Mouse (Mus musculus) lung, adult 2 months (tissue): ENCODE results near the gene Slc6a19. TPM values are rescaled to one million over a fixed set of nuclear protein-coding genes. Genes with fewer than 3 reads are reported as not detected.

Experiments used
- DNase-seq: peaks from one replicate; pipeline ENCODE4 v3.0.0; 2022
- H3K4me1 ChIP-seq: fragments of 200-500 bp; 2 replicates; pipeline ENCODE4 v1.6.1; 2011; ENCODE audit warnings: low read length; ENCODE audit not compliant: control insufficient read depth, insufficient read depth
- H3K4me3 ChIP-seq: fragments of 200-500 bp; replicated peaks from 2 replicates; pipeline ENCODE3; 2011; ENCODE audit warnings: low read depth, mild to moderate bottlenecking, control low read depth, low read length; ENCODE audit errors: extremely low read depth
- CTCF ChIP-seq: fragments of 200-500 bp; IDR thresholded peaks from 2 replicates; pipeline ENCODE4 v1.5.1; 2011; ENCODE audit warnings: mild to moderate bottlenecking, low read length, control low read depth; ENCODE audit not compliant: insufficient read depth
- POLR2A ChIP-seq: fragments of 200-500 bp; IDR thresholded peaks from 2 replicates; pipeline ENCODE4 v1.6.1; 2011; ENCODE audit warnings: low read depth, mild to moderate bottlenecking, control low read depth, low read length, borderline replicate concordance; ENCODE audit errors: extremely low read depth
- WGBS: fragments of 180-500 bp; shearing (Covaris S2); methylation state at CpG from one replicate; pipeline ENCODE4 v1.1.7; 2018; 5-methylcytosine and 5-hydroxymethylcytosine counted together
- polyA plus RNA-seq: library from polyadenylated mRNA; depleted of rRNA; stranded (reverse); fragments of >200 nt; gene quantifications from 2 replicates; pipeline ENCODE4 v1.2.3, GENCODE M21; 2012; rRNA removed

Gene Slc6a19
- polyA plus RNA-seq, 1 experiment = 8.8 TPM

DNA sequence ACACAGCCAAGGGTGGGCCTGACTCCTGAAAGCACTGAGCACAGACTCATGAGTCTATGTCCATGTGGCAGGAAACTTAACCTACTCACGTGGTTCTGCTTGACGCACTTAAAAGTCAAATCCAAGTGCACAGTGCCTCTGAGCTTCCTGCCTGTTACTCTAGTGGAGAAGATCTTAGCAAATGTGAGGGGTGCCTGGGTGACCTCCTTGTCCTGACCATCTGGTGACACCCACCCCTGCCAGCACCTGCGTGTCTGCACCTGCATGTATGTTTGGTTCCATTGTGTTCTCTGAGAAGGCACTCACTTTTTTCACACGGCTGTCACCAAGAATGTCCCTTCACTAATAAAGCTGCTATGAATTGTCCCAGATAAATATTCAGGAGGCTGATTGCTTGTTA, 63.4 kb downstream of the Slc6a19 start:
- Histone ChIP-seq H3K4me3 (no peak overlapping the region), H3K4me1 (no peaks in the 10 kb centered on the region)
- no peak for DNase-seq
- WGBS = 81% methylated on average over 4 of the region's 4 CpGs
- TF ChIP-seq POLR2A (no peak), CTCF (no peak)

DNA sequence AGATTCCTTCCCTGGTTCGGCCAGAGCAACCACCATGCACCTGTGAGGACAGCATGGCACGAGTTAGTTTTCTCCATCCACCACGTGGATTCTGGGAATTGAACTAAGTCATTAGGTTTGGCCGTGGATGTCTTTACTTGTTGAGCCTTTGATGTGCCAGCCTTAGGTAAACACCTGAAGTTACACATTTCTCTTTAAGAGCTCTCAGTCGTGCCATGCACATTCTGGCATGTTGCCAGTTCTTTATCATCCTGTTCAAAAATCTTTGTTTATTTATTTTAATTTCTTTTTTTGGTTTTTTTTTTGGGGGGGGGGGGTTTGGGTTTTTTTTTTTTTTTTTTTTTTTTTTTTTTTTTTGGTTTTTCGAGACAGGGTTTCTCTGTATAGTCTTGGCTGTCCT, 66.8 kb downstream of the Slc6a19 start:
- no peak for DNase-seq
- H3K4me3 ChIP-seq = no peak overlapping the region
- WGBS = 49% methylated on average over 5 of the region's 6 CpGs
- no peak for TF ChIP-seq POLR2A
- no peak for TF ChIP-seq CTCF
- H3K4me1 ChIP-seq = no peaks in the 10 kb centered on the region

DNA sequence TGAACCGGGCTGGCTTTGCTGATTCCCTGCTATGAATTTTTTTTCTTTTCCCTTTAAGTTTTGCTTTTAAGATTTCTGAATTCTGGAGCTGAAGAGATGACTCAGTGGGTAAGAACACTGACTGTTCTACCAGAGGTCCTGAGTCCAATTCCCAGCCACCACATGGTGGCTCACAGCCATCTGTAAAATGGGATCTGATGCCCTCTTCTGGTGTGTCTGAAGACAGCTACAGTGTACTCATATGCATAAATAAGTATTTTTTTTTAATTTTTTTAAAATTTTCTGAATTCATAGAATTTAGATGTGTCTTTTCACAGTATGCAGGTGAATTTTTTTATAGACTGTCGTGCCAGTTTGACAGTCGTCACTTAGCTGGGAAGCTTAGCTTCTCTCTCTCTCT, 72.8 kb downstream of the Slc6a19 start:
- WGBS = 88% methylated on average over 3 of the region's 3 CpGs
- Histone ChIP-seq H3K4me1 (peaks cover 5% of the 10 kb centered on the region), H3K4me3 (no peak overlapping the region)
- TF ChIP-seq CTCF = no peak
- TF ChIP-seq POLR2A = no peak
- DNase-seq = no peak

Other genes with a start within 250 kb of the Slc6a19 start
- gene Lpcat1, start 237.7 kb downstream of the Slc6a19 start, polyA plus RNA-seq = 408 and 425 TPM in 2 replicates
- 0.10 and 0.12 TPM in 2 replicates for gene Slc6a3, start 168.1 kb downstream of the Slc6a19 start, polyA plus RNA-seq
- gene Clptm1l, start 100.9 kb downstream of the Slc6a19 start, polyA plus RNA-seq = 104 and 115 TPM in 2 replicates
- gene Tert, start 78.0 kb downstream of the Slc6a19 start, polyA plus RNA-seq = 1.5 and 2.4 TPM in 2 replicates
- 0.10 TPM in 1 of 2 replicates, not detected in the other for gene Slc6a18, start 26.8 kb downstream of the Slc6a19 start, polyA plus RNA-seq
- 60.0 and 69.9 TPM in 2 replicates for gene Slc12a7, start 28.2 kb upstream of the Slc6a19 start, polyA plus RNA-seq
- 12.1 and 14.2 TPM in 2 replicates for gene Nkd2, start 142.8 kb upstream of the Slc6a19 start, polyA plus RNA-seq
- 0.26 and 0.34 TPM in 2 replicates for gene Trip13, start 232.9 kb upstream of the Slc6a19 start, polyA plus RNA-seq
- gene Brd9, start 232.9 kb upstream of the Slc6a19 start, polyA plus RNA-seq = 24.3 and 36.3 TPM in 2 replicates